Mouse (Mus musculus) CD4-positive, CD25-positive, alpha-beta regulatory T cell, adult 2 months (primary cell): ENCODE results near the gene Cartpt.
"Not testable (repeated sequence)": the region's sequence is repeated elsewhere in the genome, so short reads cannot be mapped to it uniquely, and the experiment has no call there.

Experiments used
- DNase-seq: peaks from one replicate; pipeline ENCODE4 v3.0.0-alpha.2; 2012; ENCODE audit warnings: low read depth, low spot score

The Cartpt gene

DNA sequence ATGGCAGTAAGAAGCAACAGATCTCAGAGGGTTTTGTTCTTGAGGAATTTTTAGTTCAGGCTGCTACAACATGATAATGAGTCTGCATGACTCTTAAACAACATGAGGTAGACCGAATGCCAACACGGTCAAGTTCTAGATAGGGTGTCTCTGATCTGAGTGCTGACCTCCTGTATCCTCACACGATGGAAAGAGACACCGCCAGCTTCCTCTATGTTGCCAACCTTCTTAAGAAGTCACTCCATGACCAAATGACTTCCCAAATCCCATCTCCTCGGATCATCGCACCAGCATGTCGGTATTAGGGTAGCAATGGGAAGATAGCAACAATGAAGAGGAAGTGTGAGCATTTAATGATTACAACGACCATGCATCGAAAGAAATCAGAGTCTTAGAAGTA, 43.6 kb downstream of the Cartpt start:
- no peak for DNase-seq

DNA sequence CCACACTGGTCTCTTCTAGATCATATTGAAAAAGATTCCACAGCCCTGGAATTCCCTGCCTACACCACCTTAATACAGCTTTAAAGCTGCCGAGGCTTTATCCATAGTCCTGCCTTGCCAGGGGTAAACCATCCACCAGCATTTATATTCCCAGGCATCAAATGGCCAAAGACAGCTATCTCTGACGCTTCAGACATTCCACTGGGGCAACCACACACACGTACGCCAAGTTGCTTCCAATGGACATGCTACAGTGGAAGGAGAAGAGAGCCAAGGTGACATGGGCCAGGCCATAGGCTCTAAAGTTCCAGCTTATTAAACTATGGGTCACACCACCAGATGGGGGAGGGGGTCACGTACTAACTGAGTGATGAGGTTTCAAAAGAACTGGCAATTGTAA, 45.7 kb downstream of the Cartpt start:
- DNase-seq = no peak

- DNase-seq = no peak
Measured at GRCm38 (mm10) chr13:99853131-99853530, 47.8 kb downstream of the Cartpt start.

- DNase-seq = not testable (repeated sequence)
Measured at GRCm38 (mm10) chr13:99852416-99852815, 48.5 kb downstream of the Cartpt start.

- DNase-seq = no peak
Measured at GRCm38 (mm10) chr13:99851026-99851425, 49.9 kb downstream of the Cartpt start.

DNA sequence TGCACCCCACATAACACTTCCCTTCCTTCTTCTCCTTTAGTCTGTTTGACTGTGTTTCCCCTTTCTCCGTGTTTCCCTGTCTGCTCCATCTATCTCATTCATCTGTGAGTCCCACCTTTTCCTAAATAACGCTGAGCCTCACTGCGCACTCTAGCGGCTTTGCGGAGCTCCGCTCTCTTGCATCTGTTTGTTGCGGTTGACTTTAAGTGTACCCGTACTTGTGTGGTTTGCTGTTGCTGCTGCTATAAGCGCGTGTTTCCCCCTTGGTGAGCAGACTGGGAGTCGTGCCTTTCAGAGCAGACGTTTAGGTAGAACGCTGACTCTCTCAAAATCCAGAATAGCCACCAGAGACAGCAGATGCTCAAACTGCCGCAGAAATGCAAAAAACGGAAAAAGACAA, 51.3 kb downstream of the Cartpt start:
- DNase-seq = no peak
